Mouse (Mus musculus): Measurements from ENCODE around the gene Gsto2.

GRCm38 (mm10) chr19:47882151-47882881 is 17.0 kb downstream of the Gsto2 start:
- TF ChIP-seq CTCF (IDR thresholded peaks at IDR 0.05; ENCODE audit: low read depth): peak; percentile 100
- no peak for TF ChIP-seq EP300 (IDR thresholded peaks at IDR 0.05; ENCODE audit: low read depth)
